Mouse (Mus musculus): ENCODE results near the gene Gnai3. TPM values are rescaled to one million over a fixed set of nuclear protein-coding genes. Genes with fewer than 3 reads are reported as not detected.

The Gnai3 gene
- polyA plus RNA-seq, 1 experiment, result 35.7 TPM

- no peaks in the 10 kb centered on the region for H3K27me3 ChIP-seq (ENCODE audit: control insufficient read depth, insufficient read depth, low read length)
- TF ChIP-seq POLR2A (IDR thresholded peaks at IDR 0.05; ENCODE audit: control insufficient read depth, extremely low read depth, insufficient read depth, low read length, poor library complexity), result no peak
- TF ChIP-seq CTCF (IDR thresholded peaks at IDR 0.05; ENCODE audit: borderline replicate concordance, control insufficient read depth, extremely low read depth, insufficient read depth, low read length, poor library complexity), result no peak
- no peaks in the 10 kb centered on the region for H3K36me3 ChIP-seq (ENCODE audit: control insufficient read depth, insufficient read depth, low read length)
- peak; percentile 75 for DNase-seq
- 0% methylated on average over 29 of the region's 29 CpGs for WGBS
- peaks cover 17% of the 10 kb centered on the region for H3K4me1 ChIP-seq (replicated peaks; ENCODE audit: control insufficient read depth, insufficient read depth, low read length)
- H3K27ac ChIP-seq (ENCODE audit: control insufficient read depth, insufficient read depth, low read length), result peak within 1 kb of the TSS; percentile 37; the same call in 1 of the 2 replicates
- H3K4me3 ChIP-seq (ENCODE audit: control insufficient read depth, insufficient read depth, low read length), result peak within 1 kb of the TSS; percentile 51
Observed at GRCm38 (mm10) chr3:108086470-108086979, 59.4 kb downstream of the Gnai3 start, which contains the start of gene Ampd2. TSS of gene Ampd2 (minus strand) at chr3:108086651.

GRCm38 (mm10) chr3:108085721-108086469, 60.1 kb downstream of the Gnai3 start:
- Histone ChIP-seq H3K4me3 (ENCODE audit: control insufficient read depth, insufficient read depth, low read length) (peak overlapping the region; percentile 51), H3K36me3 (ENCODE audit: control insufficient read depth, insufficient read depth, low read length) (no peaks in the 10 kb centered on the region), H3K4me1 (replicated peaks; ENCODE audit: control insufficient read depth, insufficient read depth, low read length) (peaks cover 17% of the 10 kb centered on the region), H3K27me3 (ENCODE audit: control insufficient read depth, insufficient read depth, low read length) (no peaks in the 10 kb centered on the region), H3K27ac (ENCODE audit: control insufficient read depth, insufficient read depth, low read length) (peak overlapping the region; percentile 37; the same call in 1 of the 2 replicates)
- under 1% methylated on average over 31 of the region's 31 CpGs for WGBS
- DNase-seq, result peak; percentile 39
- TF ChIP-seq CTCF (IDR thresholded peaks at IDR 0.05; ENCODE audit: borderline replicate concordance, control insufficient read depth, extremely low read depth, insufficient read depth, low read length, poor library complexity), result no peak
- TF ChIP-seq POLR2A (IDR thresholded peaks at IDR 0.05; ENCODE audit: control insufficient read depth, extremely low read depth, insufficient read depth, low read length, poor library complexity), result no peak

GRCm38 (mm10) chr3:108085281-108085720, 60.6 kb downstream of the Gnai3 start:
- DNase-seq, result peak; percentile 91
- Histone ChIP-seq H3K27ac (ENCODE audit: control insufficient read depth, insufficient read depth, low read length) (no peak overlapping the region), H3K36me3 (ENCODE audit: control insufficient read depth, insufficient read depth, low read length) (no peaks in the 10 kb centered on the region), H3K27me3 (ENCODE audit: control insufficient read depth, insufficient read depth, low read length) (no peaks in the 10 kb centered on the region), H3K4me3 (ENCODE audit: control insufficient read depth, insufficient read depth, low read length) (peak overlapping the region; percentile 51), H3K4me1 (replicated peaks; ENCODE audit: control insufficient read depth, insufficient read depth, low read length) (peaks cover 17% of the 10 kb centered on the region)
- WGBS, result under 1% methylated on average over 14 of the region's 14 CpGs
- peak; percentile 40; the same call in 1 of the 2 replicates for TF ChIP-seq POLR2A (IDR thresholded peaks at IDR 0.05; ENCODE audit: control insufficient read depth, extremely low read depth, insufficient read depth, low read length, poor library complexity)
- no peak for TF ChIP-seq CTCF (IDR thresholded peaks at IDR 0.05; ENCODE audit: borderline replicate concordance, control insufficient read depth, extremely low read depth, insufficient read depth, low read length, poor library complexity)

GRCm38 (mm10) chr3:108084767-108085270, 61.1 kb downstream of the Gnai3 start:
- Histone ChIP-seq H3K4me1 (replicated peaks; ENCODE audit: control insufficient read depth, insufficient read depth, low read length) (peaks cover 17% of the 10 kb centered on the region), H3K36me3 (ENCODE audit: control insufficient read depth, insufficient read depth, low read length) (no peaks in the 10 kb centered on the region), H3K27me3 (ENCODE audit: control insufficient read depth, insufficient read depth, low read length) (no peaks in the 10 kb centered on the region), H3K4me3 (ENCODE audit: control insufficient read depth, insufficient read depth, low read length) (peak overlapping the region; percentile 51), H3K27ac (ENCODE audit: control insufficient read depth, insufficient read depth, low read length) (no peak overlapping the region)
- TF ChIP-seq CTCF (IDR thresholded peaks at IDR 0.05; ENCODE audit: borderline replicate concordance, control insufficient read depth, extremely low read depth, insufficient read depth, low read length, poor library complexity), result no peak
- TF ChIP-seq POLR2A (IDR thresholded peaks at IDR 0.05; ENCODE audit: control insufficient read depth, extremely low read depth, insufficient read depth, low read length, poor library complexity), result no peak
- DNase-seq, result no peak
- WGBS, result 7% methylated on average over 13 of the region's 13 CpGs

GRCm38 (mm10) chr3:108083904-108084407, 62.0 kb downstream of the Gnai3 start:
- peaks cover 17% of the 10 kb centered on the region for H3K4me1 ChIP-seq (replicated peaks; ENCODE audit: control insufficient read depth, insufficient read depth, low read length)
- no peaks in the 10 kb centered on the region for H3K27me3 ChIP-seq (ENCODE audit: control insufficient read depth, insufficient read depth, low read length)
- 79% methylated on average over 4 of the region's 4 CpGs for WGBS
- H3K27ac ChIP-seq (ENCODE audit: control insufficient read depth, insufficient read depth, low read length), result no peak overlapping the region
- H3K36me3 ChIP-seq (ENCODE audit: control insufficient read depth, insufficient read depth, low read length), result no peaks in the 10 kb centered on the region; the same call in 1 of the 2 replicates
- H3K4me3 ChIP-seq (ENCODE audit: control insufficient read depth, insufficient read depth, low read length), result no peak overlapping the region
- TF ChIP-seq POLR2A (IDR thresholded peaks at IDR 0.05; ENCODE audit: control insufficient read depth, extremely low read depth, insufficient read depth, low read length, poor library complexity) (no peak), CTCF (IDR thresholded peaks at IDR 0.05; ENCODE audit: borderline replicate concordance, control insufficient read depth, extremely low read depth, insufficient read depth, low read length, poor library complexity) (no peak)
- no peak for DNase-seq

GRCm38 (mm10) chr3:108083161-108083560, 62.8 kb downstream of the Gnai3 start:
- 53% methylated on average over 2 of the region's 2 CpGs for WGBS
- peaks cover 5% of the 10 kb centered on the region for H3K36me3 ChIP-seq (ENCODE audit: control insufficient read depth, insufficient read depth, low read length)
- H3K4me1 ChIP-seq (replicated peaks; ENCODE audit: control insufficient read depth, insufficient read depth, low read length), result peaks cover 17% of the 10 kb centered on the region
- TF ChIP-seq CTCF (IDR thresholded peaks at IDR 0.05; ENCODE audit: borderline replicate concordance, control insufficient read depth, extremely low read depth, insufficient read depth, low read length, poor library complexity) (no peak), POLR2A (IDR thresholded peaks at IDR 0.05; ENCODE audit: control insufficient read depth, extremely low read depth, insufficient read depth, low read length, poor library complexity) (no peak)
- H3K4me3 ChIP-seq (ENCODE audit: control insufficient read depth, insufficient read depth, low read length), result no peak overlapping the region
- no peaks in the 10 kb centered on the region for H3K27me3 ChIP-seq (ENCODE audit: control insufficient read depth, insufficient read depth, low read length)
- no peak overlapping the region for H3K27ac ChIP-seq (ENCODE audit: control insufficient read depth, insufficient read depth, low read length)
- no peak for DNase-seq
